Mouse (Mus musculus) liver, embryonic 13.5 days (tissue): ENCODE data around the gene Aqp12. TPM values are rescaled to one million over a fixed set of nuclear protein-coding genes. Genes with fewer than 3 reads are reported as not detected.

Experiments
- polyA plus RNA-seq: library from polyadenylated mRNA; unstranded; fragments of >200 nt; fragmentation: Nextera tagmentation; extraction: Ambion mirVana; gene quantifications from 2 replicates; pipeline ENCODE4 v1.2.1, GENCODE M21; 2015

Aqp12 gene
- polyA plus RNA-seq, 1 experiment from 2014 or later, result not detected

Other genes starting within 250 kb of the Aqp12 start
- 2.7 TPM in 2 replicates for gene Gpc1, start 174.7 kb upstream of the Aqp12 start, polyA plus RNA-seq
- 0.09 TPM in 1 of 2 replicates, not detected in the other for gene Ankmy1, start 103.4 kb upstream of the Aqp12 start, polyA plus RNA-seq
- 6.7 and 7.5 TPM in 2 replicates for gene Dusp28, start 99.4 kb upstream of the Aqp12 start, polyA plus RNA-seq
- gene Rnpepl1, start 95.6 kb upstream of the Aqp12 start, polyA plus RNA-seq, result 12.3 and 13.1 TPM in 2 replicates
- 10.1 and 10.9 TPM in 2 replicates for gene Capn10, start 72.0 kb upstream of the Aqp12 start, polyA plus RNA-seq
- gene Gpr35, start 55.5 kb upstream of the Aqp12 start, polyA plus RNA-seq, result 0.37 and 0.42 TPM in 2 replicates
- gene Kif1a, start 95.6 kb downstream of the Aqp12 start, polyA plus RNA-seq, result 0.35 and 0.61 TPM in 2 replicates
- 4.3 and 4.7 TPM in 2 replicates for gene Agxt, start 128.9 kb downstream of the Aqp12 start, polyA plus RNA-seq
- gene 2310007B03Rik, start 154.6 kb downstream of the Aqp12 start, polyA plus RNA-seq, result 0.09 and 0.10 TPM in 2 replicates
- gene Crocc2, start 162.4 kb downstream of the Aqp12 start, polyA plus RNA-seq, result not detected in 2 replicates
- gene Sned1, start 229.5 kb downstream of the Aqp12 start, polyA plus RNA-seq, result 0.25 and 0.29 TPM in 2 replicates